Mouse (Mus musculus) heart, adult 9 months (tissue): Measurements from ENCODE around the gene Gm28729.
A peak's percentile ranks its signal among the peaks of the same experiment; 100 is the strongest.

Experiments used
- DNase-seq, 2 experiments: peaks; one replicate each; pipeline ENCODE4 v3.0.0; 2022; ENCODE audit warnings: low spot score in 2 of 2

The Gm28729 gene

GRCm38 (mm10) chr9:96461607-96462006, 63.5 kb downstream of the Gm28729 start:
- no peak for DNase-seq

- DNase-seq: no peak
These were observed 64.8 kb downstream of the Gm28729 start for GRCm38 (mm10) chr9:96460117-96460865.

- no peak for DNase-seq
These were observed 69.4 kb downstream of the Gm28729 start for GRCm38 (mm10) chr9:96455618-96456017.

- no peak for DNase-seq
These were observed 72.1 kb downstream of the Gm28729 start for GRCm38 (mm10) chr9:96452956-96453355.

- peak; percentile 37 to 51 for DNase-seq
These were observed 74.0 kb downstream of the Gm28729 start for GRCm38 (mm10) chr9:96450900-96451720.

- no peak for DNase-seq
These were observed 75.5 kb downstream of the Gm28729 start for GRCm38 (mm10) chr9:96449514-96449913.

GRCm38 (mm10) chr9:96445351-96445750, 79.7 kb downstream of the Gm28729 start:
- no peak for DNase-seq

GRCm38 (mm10) chr9:96442081-96442480, 83.0 kb downstream of the Gm28729 start:
- DNase-seq: no peak

GRCm38 (mm10) chr9:96438334-96438871, 86.7 kb downstream of the Gm28729 start:
- DNase-seq: no peak

GRCm38 (mm10) chr9:96437805-96438333, 87.2 kb downstream of the Gm28729 start:
- DNase-seq: peak; percentile 73 to 82

GRCm38 (mm10) chr9:96436901-96437804, 87.9 kb downstream of the Gm28729 start:
- peak in 1 of 2 experiments; percentile 30 for DNase-seq
